Mouse (Mus musculus) limb, embryonic 14.5 days (tissue): ENCODE measurements around the gene Igsf21. TPM values are rescaled to one million over a fixed set of nuclear protein-coding genes. Genes with fewer than 3 reads are reported as not detected.

Experiments used
- ATAC-seq: fragments of 200-750 bp; cut with Nextera tagmentation; 2 replicates; pipeline ENCODE4 v1.8.0; 2017; ENCODE audit warnings: low read depth, moderate number of reproducible peaks, moderate TSS enrichment; ENCODE audit not compliant: low FRiP score
- DNase-seq: peaks from one replicate; pipeline ENCODE4 v3.0.0-alpha.2; 2015; ENCODE audit warnings: low spot score
- H3K27ac ChIP-seq: fragments of 300-500 bp; sonication (generic); replicated peaks from 2 replicates; pipeline ENCODE4 v1.5.1; 2014; ENCODE audit warnings: low read depth, mild to moderate bottlenecking, low read length, moderate library complexity, mixed read lengths
- H3K27me3 ChIP-seq: fragments of 300-500 bp; sonication (generic); 2 replicates; pipeline ENCODE4 v1.6.1; 2014; ENCODE audit warnings: low read length, mixed read lengths; ENCODE audit not compliant: control insufficient read depth, insufficient read depth
- H3K36me3 ChIP-seq: fragments of 300-500 bp; sonication (generic); 2 replicates; pipeline ENCODE4 v1.6.1; 2014; ENCODE audit warnings: mild to moderate bottlenecking, low read length, moderate library complexity, mixed read lengths; ENCODE audit not compliant: control insufficient read depth, insufficient read depth
- H3K4me1 ChIP-seq: fragments of 300-500 bp; sonication (generic); 2 replicates; pipeline ENCODE4 v1.6.1; 2014; ENCODE audit warnings: antibody characterized with exemption, low read length, mixed read lengths; ENCODE audit not compliant: control insufficient read depth, insufficient read depth
- H3K4me2 ChIP-seq: fragments of 300-500 bp; sonication (generic); replicated peaks from 2 replicates; pipeline ENCODE4 v1.6.1; 2014; ENCODE audit warnings: low read depth, mild to moderate bottlenecking, low read length, moderate library complexity; ENCODE audit not compliant: severe bottlenecking
- H3K4me3 ChIP-seq: fragments of 300-500 bp; sonication (generic); replicated peaks from 2 replicates; pipeline ENCODE4 v1.5.1; 2014; ENCODE audit warnings: low read length
- H3K9ac ChIP-seq: fragments of 300-500 bp; sonication (generic); 2 replicates; pipeline ENCODE4 v1.6.1; 2014; ENCODE audit warnings: mild to moderate bottlenecking, low read depth, low read length, moderate library complexity; ENCODE audit not compliant: severe bottlenecking
- H3K9me3 ChIP-seq: fragments of 300-500 bp; sonication (generic); 2 replicates; pipeline ENCODE4 v1.6.1; 2016; ENCODE audit warnings: low read length; ENCODE audit not compliant: control insufficient read depth
- POLR2A ChIP-seq: fragments of 200-500 bp; IDR thresholded peaks from 2 replicates; pipeline ENCODE4 v1.8.0; 2012; ENCODE audit warnings: inconsistent platforms, mild to moderate bottlenecking, moderate library complexity, borderline replicate concordance; ENCODE audit not compliant: insufficient read depth, insufficient read length; ENCODE audit errors: extremely low read depth
- WGBS: fragments of 180-500 bp; shearing (Covaris S2); extraction: QIAGEN DNeasy Blood & Tissue Kit; methylation state at CpG from one replicate; pipeline ENCODE4 v1.1.7; 2014; 5-methylcytosine and 5-hydroxymethylcytosine counted together
- polyA plus RNA-seq, 2 experiments: library from polyadenylated mRNA; depleted of rRNA in 1 of 2; stranded (reverse) in 1 of 2; unstranded in 1 of 2; fragments of >200 nt; fragmentation: Nextera tagmentation in 1 of 2; extraction: Ambion mirVana in 1 of 2; gene quantifications; 2 replicates each; pipeline versions ENCODE4 v1.2.1 to v1.2.3; 2012 to 2014

Gene Igsf21
- polyA plus RNA-seq, 2 experiments, result 0.45 to 0.55 TPM

DNA sequence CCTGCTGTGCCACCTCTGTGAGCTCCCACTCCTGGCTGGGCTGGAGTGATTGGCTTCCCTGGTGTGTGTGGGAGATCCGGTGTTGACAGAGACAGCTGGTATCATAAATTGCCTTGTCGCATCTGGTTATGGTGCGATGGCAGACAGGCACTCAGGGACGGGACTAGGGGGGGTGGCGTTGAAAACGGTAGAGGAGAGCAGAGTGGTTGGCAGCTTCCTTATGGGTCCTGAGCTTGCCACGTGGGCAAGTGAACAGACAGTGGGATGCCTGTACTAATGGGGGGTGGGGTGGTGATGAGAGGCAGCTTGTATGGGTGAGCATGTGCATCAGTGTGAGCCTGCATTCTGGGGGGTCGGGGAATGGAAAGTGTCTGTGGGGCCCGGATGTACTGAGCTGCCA, 130.8 kb downstream of the Igsf21 start:
- Histone ChIP-seq H3K27ac (no peak overlapping the region), H3K4me2 (no peak overlapping the region), H3K9ac (no peak overlapping the region), H3K4me3 (no peak overlapping the region), H3K36me3 (no peaks in the 10 kb centered on the region), H3K9me3 (no peaks in the 10 kb centered on the region), H3K4me1 (0 out of 2 replicates have a peak, but pooled peaks cover 6% of the 10 kb centered on the region), H3K27me3 (no peaks in the 10 kb centered on the region)
- DNase-seq, result no peak
- no peak for ATAC-seq
- TF ChIP-seq POLR2A, result no peak
- WGBS, result 73% methylated on average over 9 of the region's 9 CpGs

GRCm38 (mm10) chr4:140115053-140115452, 131.5 kb downstream of the Igsf21 start:
- ATAC-seq (no peak), DNase-seq (no peak)
- no peaks in the 10 kb centered on the region for H3K36me3 ChIP-seq
- no peak overlapping the region for H3K27ac ChIP-seq
- no peak overlapping the region for H3K4me2 ChIP-seq
- H3K9ac ChIP-seq, result no peak overlapping the region
- no peaks in the 10 kb centered on the region for H3K9me3 ChIP-seq
- no peak for TF ChIP-seq POLR2A
- no peak overlapping the region for H3K4me3 ChIP-seq
- H3K4me1 ChIP-seq, result 0 out of 2 replicates have a peak, but pooled peaks cover 6% of the 10 kb centered on the region
- H3K27me3 ChIP-seq, result peaks cover 5% of the 10 kb centered on the region; the same call in 1 of the 2 replicates
- 92% methylated on average over 6 of the region's 6 CpGs for WGBS

- Histone ChIP-seq H3K27me3 (peaks cover 17% of the 10 kb centered on the region), H3K4me3 (no peak overlapping the region), H3K27ac (0 out of 2 replicates have a peak overlapping the region, but pooled peaks have one; percentile 34), H3K4me2 (no peak overlapping the region), H3K36me3 (no peaks in the 10 kb centered on the region), H3K9ac (no peak overlapping the region), H3K4me1 (peaks cover 8% of the 10 kb centered on the region; the same call in 1 of the 2 replicates), H3K9me3 (no peaks in the 10 kb centered on the region)
- ATAC-seq, result peak; percentile 66; the same call in 1 of the 2 replicates
- peak; percentile 51 for DNase-seq
- no peak for TF ChIP-seq POLR2A
- WGBS, result 31% methylated on average over 18 of the region's 18 CpGs
Measured at GRCm38 (mm10) chr4:140113690-140114475, 132.7 kb downstream of the Igsf21 start.

DNA sequence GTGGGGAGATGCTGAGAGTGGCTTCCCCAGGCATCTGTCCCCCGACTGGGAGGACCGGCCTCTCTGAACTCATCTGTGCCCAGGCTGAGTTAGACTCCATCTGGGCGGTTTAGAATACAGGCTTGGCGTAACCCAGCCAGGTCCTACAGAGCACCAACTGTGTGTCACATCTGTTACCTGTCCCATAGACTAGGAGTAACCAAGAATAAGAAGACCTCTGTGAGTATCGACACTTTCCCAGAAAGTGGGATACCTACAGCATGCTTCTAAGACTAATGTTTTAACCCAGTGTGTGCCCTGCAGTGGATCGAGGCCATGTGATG, 137.0 kb downstream of the Igsf21 start:
- peaks cover 30% of the 10 kb centered on the region for H3K27me3 ChIP-seq
- no peaks in the 10 kb centered on the region for H3K36me3 ChIP-seq
- peaks cover 10% of the 10 kb centered on the region; the same call in 1 of the 2 replicates for H3K4me1 ChIP-seq
- ATAC-seq (no peak), DNase-seq (no peak)
- no peaks in the 10 kb centered on the region for H3K9me3 ChIP-seq
- 0 out of 2 replicates have a peak overlapping the region, but pooled peaks have one; percentile 10 for H3K4me3 ChIP-seq
- 45% methylated on average over 6 of the region's 6 CpGs for whole genome bisulfite sequencing
- TF ChIP-seq POLR2A, result no peak
- H3K9ac ChIP-seq, result no peak overlapping the region
- H3K4me2 ChIP-seq, result no peak overlapping the region; the same call in 1 of the 2 replicates
- no peak overlapping the region for H3K27ac ChIP-seq

GRCm38 (mm10) chr4:140108871-140109625, 137.5 kb downstream of the Igsf21 start:
- DNase-seq (no peak), ATAC-seq (no peak)
- 1% methylated on average over 32 of the region's 32 CpGs for WGBS
- H3K4me3 ChIP-seq, result peak overlapping the region; percentile 10; the same call in 1 of the 2 replicates
- H3K4me1 ChIP-seq, result peaks cover 6% of the 10 kb centered on the region; the same call in 1 of the 2 replicates
- no peaks in the 10 kb centered on the region for H3K9me3 ChIP-seq
- H3K36me3 ChIP-seq, result no peaks in the 10 kb centered on the region
- TF ChIP-seq POLR2A, result no peak
- H3K27ac ChIP-seq, result no peak overlapping the region
- H3K4me2 ChIP-seq, result peak overlapping the region; percentile 36
- peaks cover 36% of the 10 kb centered on the region for H3K27me3 ChIP-seq
- peak overlapping the region; percentile 16; the same call in 1 of the 2 replicates for H3K9ac ChIP-seq
